Mouse (Mus musculus) kidney, embryonic 14.5 days (tissue): ENCODE measurements around the gene Gstt4. TPM values are rescaled to one million over a fixed set of nuclear protein-coding genes. Genes with fewer than 3 reads are reported as not detected.
"Not testable (repeated sequence)": the region's sequence is repeated elsewhere in the genome, so short reads cannot be mapped to it uniquely, and the experiment has no call there.

Experiments
- ATAC-seq: fragments of 200-750 bp; cut with Nextera tagmentation; 2 replicates; pipeline ENCODE4 v1.8.0; 2017; ENCODE audit warnings: moderate number of reproducible peaks, mild to moderate bottlenecking, moderate TSS enrichment, moderate library complexity; ENCODE audit not compliant: low FRiP score, low TSS enrichment
- H3K27ac ChIP-seq: fragments of 300-500 bp; sonication (generic); 2 replicates; pipeline ENCODE4 v1.5.1; 2014; ENCODE audit warnings: low read depth, mild to moderate bottlenecking, low read length, moderate library complexity, mixed read lengths
- H3K27me3 ChIP-seq: fragments of 300-500 bp; sonication (generic); 2 replicates; pipeline ENCODE4 v1.6.1; 2014; ENCODE audit warnings: mild to moderate bottlenecking, low read length; ENCODE audit not compliant: control insufficient read depth, insufficient read depth
- H3K36me3 ChIP-seq: fragments of 300-500 bp; sonication (generic); 2 replicates; pipeline ENCODE4 v1.6.1; 2014; ENCODE audit warnings: low read length, mixed read lengths; ENCODE audit not compliant: control insufficient read depth, insufficient read depth
- H3K4me1 ChIP-seq: fragments of 300-500 bp; sonication (generic); 2 replicates; pipeline ENCODE4 v1.6.1; 2014; ENCODE audit warnings: low read length, mixed read lengths; ENCODE audit not compliant: control insufficient read depth, insufficient read depth
- H3K4me2 ChIP-seq: fragments of 300-500 bp; sonication (generic); replicated peaks from 2 replicates; pipeline ENCODE4 v1.6.1; 2014; ENCODE audit warnings: low read depth, mild to moderate bottlenecking, low read length
- H3K4me3 ChIP-seq: fragments of 300-500 bp; sonication (generic); 2 replicates; pipeline ENCODE4 v1.5.1; 2014; ENCODE audit warnings: mild to moderate bottlenecking, low read length
- H3K9ac ChIP-seq: fragments of 300-500 bp; sonication (generic); 2 replicates; pipeline ENCODE4 v1.6.1; 2014; ENCODE audit warnings: low read depth, mild to moderate bottlenecking, low read length, moderate library complexity
- H3K9me3 ChIP-seq: fragments of 300-500 bp; sonication (generic); 2 replicates; pipeline ENCODE4 v1.6.1; 2016; ENCODE audit warnings: low read length; ENCODE audit not compliant: control insufficient read depth
- WGBS: fragments of 180-500 bp; shearing (Covaris S2); extraction: QIAGEN DNeasy Blood & Tissue Kit; methylation state at CpG from one replicate; pipeline ENCODE4 v1.1.7; 2014; 5-methylcytosine and 5-hydroxymethylcytosine counted together
- polyA plus RNA-seq: library from polyadenylated mRNA; unstranded; fragments of >200 nt; fragmentation: Nextera tagmentation; extraction: Ambion mirVana; gene quantifications from 2 replicates; pipeline ENCODE4 v1.2.1, GENCODE M21; 2014

The Gstt4 gene
- polyA plus RNA-seq, 1 experiment from 2014 or later: not detected

- Histone ChIP-seq H3K27ac (no peak overlapping the region), H3K4me2 (no peak overlapping the region), H3K4me3 (no peak overlapping the region), H3K36me3 (no peaks in the 10 kb centered on the region), H3K27me3 (no peaks in the 10 kb centered on the region), H3K9me3 (no peaks in the 10 kb centered on the region), H3K4me1 (no peaks in the 10 kb centered on the region), H3K9ac (no peak overlapping the region)
- no peak for ATAC-seq
- 79% methylated on average over 1 of the region's 1 CpGs for WGBS
These were observed 22.5 kb upstream of the Gstt4 start for GRCm38 (mm10) chr10:75844800-75845199.

GRCm38 (mm10) chr10:75843898-75844297 lies 21.6 kb upstream of the Gstt4 start:
- H3K4me1 ChIP-seq, H3K9me3 ChIP-seq, H3K27ac ChIP-seq, H3K36me3 ChIP-seq, H3K4me2 ChIP-seq, ATAC-seq, H3K27me3 ChIP-seq, H3K4me3 ChIP-seq, H3K9ac ChIP-seq: not testable (repeated sequence)
- 83% methylated on average over 6 of the region's 6 CpGs for WGBS

GRCm38 (mm10) chr10:75839092-75839491 lies 16.7 kb upstream of the Gstt4 start:
- Histone ChIP-seq H3K4me3 (no peak overlapping the region), H3K27ac (no peak overlapping the region), H3K36me3 (no peaks in the 10 kb centered on the region), H3K4me1 (peaks cover 14% of the 10 kb centered on the region; the same call in 1 of the 2 replicates), H3K9me3 (no peaks in the 10 kb centered on the region), H3K4me2 (no peak overlapping the region), H3K27me3 (no peaks in the 10 kb centered on the region; the same call in 1 of the 2 replicates), H3K9ac (no peak overlapping the region)
- 84% methylated on average over 10 of the region's 10 CpGs for WGBS
- no peak for ATAC-seq

- no peaks in the 10 kb centered on the region; the same call in 1 of the 2 replicates for H3K27me3 ChIP-seq
- peak within 1 kb of the TSS; percentile 81 for H3K27ac ChIP-seq
- ATAC-seq: peak; percentile 88
- peaks cover 19% of the 10 kb centered on the region; the same call in 1 of the 2 replicates for H3K4me1 ChIP-seq
- peak within 1 kb of the TSS; percentile 67 for H3K4me2 ChIP-seq
- H3K9ac ChIP-seq: peak within 1 kb of the TSS; percentile 55
- under 1% methylated on average over 21 of the region's 21 CpGs for WGBS
- peak within 1 kb of the TSS; percentile 40 for H3K4me3 ChIP-seq
- no peaks in the 10 kb centered on the region for H3K36me3 ChIP-seq
- no peaks in the 10 kb centered on the region for H3K9me3 ChIP-seq
These were observed 15.0 kb upstream of the Gstt4 start, which contains the start of gene Gstt2 for GRCm38 (mm10) chr10:75837248-75837759. Gene Gstt2, minus strand, starts transcription at chr10:75837424.

GRCm38 (mm10) chr10:75835761-75836531 lies 13.6 kb upstream of the Gstt4 start:
- WGBS: 18% methylated on average over 9 of the region's 10 CpGs
- H3K9ac ChIP-seq: no peak overlapping the region; the same call in 1 of the 2 replicates
- H3K4me3 ChIP-seq: peak overlapping the region; percentile 43; the same call in 1 of the 2 replicates
- ATAC-seq: no peak
- H3K27me3 ChIP-seq: no peaks in the 10 kb centered on the region; the same call in 1 of the 2 replicates
- H3K36me3 ChIP-seq: no peaks in the 10 kb centered on the region
- no peaks in the 10 kb centered on the region for H3K9me3 ChIP-seq
- peak overlapping the region; percentile 42; the same call in 1 of the 2 replicates for H3K27ac ChIP-seq
- H3K4me1 ChIP-seq: peaks cover 19% of the 10 kb centered on the region; the same call in 1 of the 2 replicates
- peak overlapping the region; percentile 69 for H3K4me2 ChIP-seq

- no peak overlapping the region for H3K27ac ChIP-seq
These were observed 13.0 kb upstream of the Gstt4 start for GRCm38 (mm10) chr10:75835307-75835706.

GRCm38 (mm10) chr10:75834721-75835120 lies 12.4 kb upstream of the Gstt4 start:
- 13% methylated on average over 9 of the region's 9 CpGs for WGBS
- H3K9me3 ChIP-seq: no peaks in the 10 kb centered on the region

More at GRCm38 (mm10) chr10:75835307-75835706, 13.0 kb upstream of the Gstt4 start:
- Histone ChIP-seq H3K27me3 (no peaks in the 10 kb centered on the region; the same call in 1 of the 2 replicates), H3K4me1 (peaks cover 19% of the 10 kb centered on the region; the same call in 1 of the 2 replicates), H3K36me3 (no peaks in the 10 kb centered on the region), H3K9ac (no peak overlapping the region), H3K4me2 (peak overlapping the region; percentile 69), H3K4me3 (peak overlapping the region; percentile 43; the same call in 1 of the 2 replicates), H3K9me3 (no peaks in the 10 kb centered on the region)
- 1% methylated on average over 10 of the region's 10 CpGs for WGBS
- 0 out of 2 replicates have a peak, but pooled peaks have one; percentile 9 for ATAC-seq

GRCm38 (mm10) chr10:75834250-75834649 lies 11.9 kb upstream of the Gstt4 start:
- Histone ChIP-seq H3K4me3 (peak overlapping the region; percentile 43), H3K4me2 (peak overlapping the region; percentile 69), H3K9ac (peak overlapping the region; percentile 53), H3K4me1 (peaks cover 19% of the 10 kb centered on the region; the same call in 1 of the 2 replicates), H3K27ac (peak overlapping the region; percentile 55; the same call in 1 of the 2 replicates), H3K9me3 (no peaks in the 10 kb centered on the region), H3K36me3 (no peaks in the 10 kb centered on the region), H3K27me3 (no peaks in the 10 kb centered on the region)
- WGBS: under 1% methylated on average over 21 of the region's 21 CpGs
- peak; percentile 25 for ATAC-seq

More at GRCm38 (mm10) chr10:75834721-75835120, 12.4 kb upstream of the Gstt4 start:
- peak overlapping the region; percentile 69 for H3K4me2 ChIP-seq
- H3K27ac ChIP-seq: peak overlapping the region; percentile 55; the same call in 1 of the 2 replicates
- peak overlapping the region; percentile 43 for H3K4me3 ChIP-seq
- no peak for ATAC-seq
- H3K27me3 ChIP-seq: no peaks in the 10 kb centered on the region; the same call in 1 of the 2 replicates
- peak overlapping the region; percentile 53; the same call in 1 of the 2 replicates for H3K9ac ChIP-seq
- H3K4me1 ChIP-seq: peaks cover 19% of the 10 kb centered on the region; the same call in 1 of the 2 replicates
- no peaks in the 10 kb centered on the region for H3K36me3 ChIP-seq
